Mouse (Mus musculus): ENCODE measurements around the gene Pappa.

DNA sequence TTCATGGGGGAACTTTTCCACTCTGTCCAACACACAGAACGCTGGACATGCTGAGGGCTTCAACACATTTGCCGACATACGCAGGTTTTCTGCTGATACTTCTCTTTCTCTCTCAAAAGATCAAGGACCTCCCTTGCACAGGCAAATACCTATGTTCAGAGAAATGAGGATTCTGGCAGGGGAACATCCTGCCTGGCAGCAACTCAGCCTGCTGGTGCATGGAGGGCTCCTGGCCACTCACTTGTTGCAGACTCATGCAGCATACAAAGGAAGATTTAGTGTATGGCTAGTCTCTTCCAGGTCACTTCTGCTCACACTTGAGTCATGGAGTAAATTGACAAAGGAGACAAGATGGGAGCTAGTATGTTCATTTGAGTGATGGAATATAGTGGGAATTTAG lies 34.7 kb downstream of the Pappa start:
- TF ChIP-seq CTCF (IDR thresholded peaks at IDR 0.05; ENCODE audit: insufficient read depth, low read depth, low read length) (no peak), POLR2A (IDR thresholded peaks at IDR 0.05; ENCODE audit: insufficient read depth, low read depth, low read length) (no peak)
